ENCODE assay signal across 32 mouse cellular contexts in genomic region chr7:100681132-100681531, GRCm38 (mm10). TPM values are rescaled to one million over a fixed set of nuclear protein-coding genes. Genes with fewer than 3 reads are reported as not detected.
DNase-seq lines count a peak whose midpoint lies in the region; TF ChIP-seq lines count a peak whose summit lies in the region.
"Had no signal": no experiment of that assay in that cellular context is flagged by ENCODE, and none has a peak within 500 bp of the region (broad histone marks: within the 10 kb centered on the region; RNA-seq: fewer than 3 reads in every experiment).

No protein-coding gene starts in this region.

- H3K9me3 ChIP-seq in CH12.LX (replicated peaks; ENCODE audit: low read length): no peaks in the 10 kb centered on the region
- no peaks in the 10 kb centered on the region for H3K9me3 ChIP-seq in MEL (replicated peaks; ENCODE audit: insufficient read depth, low read length)
- H3K9me3 ChIP-seq: embryonic facial prominence, embryonic 13.5 days; forebrain, embryonic 10.5 days; heart, embryonic 12.5 days; hindbrain, embryonic 13.5 days; liver, embryonic 12.5 days had no signal

- peaks cover 13% of the 10 kb centered on the region for H3K27me3 ChIP-seq in CH12.LX (replicated peaks)
- H3K27me3 ChIP-seq in MEL (ENCODE audit: control insufficient read depth in 1 of 2, insufficient read depth in 2 of 2, low read length in 2 of 2): no peaks in the 10 kb centered on the region; a peak in 1 of 4 replicates
- H3K27me3 ChIP-seq: embryonic facial prominence, embryonic 13.5 days; hindbrain, embryonic 13.5 days; liver, embryonic 12.5 days had no signal

- no peak overlapping the region for H3K27ac ChIP-seq in CH12.LX (ENCODE audit: insufficient read depth, low read depth)
- no peak overlapping the region for H3K27ac ChIP-seq in MEL (ENCODE audit: control insufficient read depth, low read depth, low read length)
- H3K27ac ChIP-seq: embryonic facial prominence, embryonic 13.5 days; forebrain, embryonic 10.5 days; gastrocnemius, adult 2 months; hindbrain, embryonic 13.5 days; layer of hippocampus, adult 2 months; left cerebral cortex, adult 2 months; liver, embryonic 12.5 days had no signal

- in situ Hi-C loops in CH12.LX (cut with MboI; ENCODE audit: low pct_ligation_motif_present, low pct_unique_long_range_greater_than_20kb, low sequenced_read_pairs): loop anchor here (10.0 kb wide), 1 partner anchor 94 kb away; no protein-coding TSS in a partner anchor

- TF ChIP-seq CTCF in CH12.LX (conservative IDR thresholded peaks at IDR 0.05 in 1 of 2, IDR thresholded peaks at IDR 0.05 in 1 of 2; ENCODE audit: low read depth in 2 of 2, low read length in 2 of 2) (no peak), MEL (IDR thresholded peaks at IDR 0.05 in 2 of 3, conservative IDR thresholded peaks at IDR 0.05 in 1 of 3; ENCODE audit: control insufficient read depth in 1 of 3, insufficient read depth in 1 of 3, low read depth in 2 of 3, low read length in 3 of 3, poor library complexity in 1 of 3, severe bottlenecking in 1 of 3) (no peak)
- TF ChIP-seq CTCF in brain, embryonic 14.5 days (IDR thresholded peaks at IDR 0.05; ENCODE audit: borderline replicate concordance, extremely low read depth, insufficient read depth, insufficient read length): no peak

- TF ChIP-seq EP300 in CH12.LX (IDR thresholded peaks at IDR 0.05; ENCODE audit: low read length) (no peak), MEL (IDR thresholded peaks at IDR 0.05; ENCODE audit: low read depth in 1 of 2, low read length in 2 of 2) (no peak)

- H3K4me1 ChIP-seq in CH12.LX (ENCODE audit: control insufficient read depth in 1 of 2, insufficient read depth in 2 of 2) (peaks cover 0 to 3% of the 10 kb centered on the region in 2 experiments; a peak in 1 of 4 replicates), MEL (ENCODE audit: control insufficient read depth in 1 of 2, insufficient read depth in 2 of 2, low read length in 2 of 2) (peaks cover 0 to 22% of the 10 kb centered on the region in 2 experiments; a peak in 2 of 4 replicates)
- H3K4me1 ChIP-seq: heart, embryonic 12.5 days had no signal

- H3K4me3 ChIP-seq in CH12.LX (replicated peaks in 1 of 3; ENCODE audit: low read depth in 2 of 3, low read length in 2 of 3, poor library complexity in 1 of 3): no peak overlapping the region
- H3K4me3 ChIP-seq in MEL (ENCODE audit: control insufficient read depth in 1 of 2, insufficient read depth in 1 of 2, low read depth in 2 of 2, low read length in 2 of 2): no peak overlapping the region
- H3K4me3 ChIP-seq: embryonic facial prominence, embryonic 13.5 days; forebrain, embryonic 10.5 days; gastrocnemius, adult 2 months; heart, embryonic 12.5 days; hindbrain, embryonic 13.5 days; layer of hippocampus, adult 2 months; left cerebral cortex, adult 2 months; liver, embryonic 12.5 days had no signal

- no peak overlapping the region for H3K4me2 ChIP-seq in CH12.LX (ENCODE audit: insufficient read depth, low read depth, poor library complexity, severe bottlenecking)
- H3K4me2 ChIP-seq: embryonic facial prominence, embryonic 13.5 days; heart, embryonic 12.5 days; hindbrain, embryonic 13.5 days; liver, embryonic 12.5 days; midbrain, embryonic 11.5 days had no signal

- TF ChIP-seq POLR2A in CH12.LX (IDR thresholded peaks at IDR 0.05; ENCODE audit: low read depth, low read length) (no peak), MEL (IDR thresholded peaks at IDR 0.05; ENCODE audit: control insufficient read depth in 1 of 2, insufficient read depth in 1 of 2, low read depth in 1 of 2, low read length in 2 of 2, poor library complexity in 1 of 2) (no peak)
- no peak for TF ChIP-seq POLR2A in brain, embryonic 14.5 days (IDR thresholded peaks at IDR 0.05; ENCODE audit: borderline replicate concordance, extremely low read depth, insufficient read depth, insufficient read length, poor library complexity, severe bottlenecking)

- H3K79me2 ChIP-seq in CH12.LX (replicated peaks; ENCODE audit: control insufficient read depth, extremely low read depth, insufficient read depth, poor library complexity, severe bottlenecking) (no peaks in the 10 kb centered on the region), MEL (ENCODE audit: control insufficient read depth, insufficient read depth, low read length, poor library complexity) (no peaks in the 10 kb centered on the region)

- dilution Hi-C loops in CH12.LX (cut with MboI; ENCODE audit: extremely low pct_ligation_motif_present, extremely low pct_unique_long_range_greater_than_20kb, low sequenced_read_pairs): no loop called here

- H3K36me3 ChIP-seq in CH12.LX (replicated peaks in 1 of 2; ENCODE audit: control insufficient read depth in 1 of 2, insufficient read depth in 1 of 2, low read length in 1 of 2) (no peaks in the 10 kb centered on the region), MEL (ENCODE audit: control insufficient read depth in 1 of 2, insufficient read depth in 2 of 2, low read length in 2 of 2) (peaks cover 0 to 15% of the 10 kb centered on the region in 2 experiments; a peak in 2 of 4 replicates)
- H3K36me3 ChIP-seq: embryonic facial prominence, embryonic 13.5 days; forebrain, embryonic 10.5 days; heart, embryonic 12.5 days; hindbrain, embryonic 13.5 days; liver, embryonic 12.5 days had no signal

- H3K9ac ChIP-seq in CH12.LX (ENCODE audit: insufficient read depth, low read depth): no peak overlapping the region
- no peak overlapping the region for H3K9ac ChIP-seq in MEL (ENCODE audit: control insufficient read depth, low read depth, low read length, poor library complexity, severe bottlenecking)
- H3K9ac ChIP-seq: embryonic facial prominence, embryonic 13.5 days; heart, embryonic 12.5 days; hindbrain, embryonic 13.5 days; liver, embryonic 12.5 days; liver, postnatal 0 days had no signal

- intact Hi-C loops in left cerebral cortex, postnatal 25 days (cut with DNase I): no loop called here
- intact Hi-C loops in left cerebral cortex, postnatal 10 days (cut with DNase I): loop anchor here (5.0 to 10.0 kb wide), 3 partner anchors 34 to 184 kb away; partner anchors contain the start of gene Relt

- TF ChIP-seq RAD21 in CH12.LX (IDR thresholded peaks at IDR 0.05; ENCODE audit: low read depth, low read length): no peak
- TF ChIP-seq RAD21 in MEL (IDR thresholded peaks at IDR 0.05; ENCODE audit: low read depth, low read length): no peak

- peak; percentile 13 to 63 for DNase-seq in left cerebral cortex, postnatal 25 days (ENCODE audit: low spot score in 2 of 2)
- no peak for DNase-seq in left cerebral cortex, postnatal 10 days (ENCODE audit: extremely low spot score in 1 of 2, low spot score in 2 of 2)
- DNase-seq in CH12.LX (ENCODE audit: extremely low read depth) (no peak), MEL (ENCODE audit: low read depth, low spot score) (peak; percentile 83), MN1 (ENCODE audit: low spot score) (no peak)
- peak; percentile 30 for DNase-seq in brain, embryonic 14.5 days (ENCODE audit: low read depth)
- DNase-seq in thymus, adult 18-20 months: no peak
- DNase-seq: adrenal gland, postnatal 14 days; cerebellum, adult 2 months; cerebellum, postnatal 36 days; embryo, embryonic 11 days; gastrocnemius, adult 2 months; gastrocnemius, postnatal 36 days; heart, adult 18-20 months; heart, postnatal 4 days; kidney, adult 9 months; kidney, postnatal 14 days; left cerebral cortex, postnatal 4 days; liver, postnatal 0 days; lung, postnatal 36 days; right cerebral cortex, postnatal 14 days; spleen, adult 18-20 months; thymus, postnatal 4 days had no signal

TF ChIP-seq in CH12.LX, 34 proteins besides CTCF, POLR2A, EP300 and RAD21:
- TF ChIP-seq NRF1 (IDR thresholded peaks at IDR 0.05; ENCODE audit: low read depth, low read length) (no peak), MYC (IDR thresholded peaks at IDR 0.05; ENCODE audit: low read depth, low read length) (no peak), PAX5 (IDR thresholded peaks at IDR 0.05; ENCODE audit: low read length) (no peak), BHLHE40 (IDR thresholded peaks at IDR 0.05; ENCODE audit: low read depth, low read length) (0 out of 2 replicates have a peak, but pooled peaks have one; percentile 15), MEF2A (IDR thresholded peaks at IDR 0.05; ENCODE audit: borderline replicate concordance, low read depth, low read length) (no peak)
TF ChIP-seq in CH12.LX: peak in this region for 1.

TF ChIP-seq in MEL, 35 proteins besides CTCF, POLR2A, EP300 and RAD21 (continues in another document):
- TF ChIP-seq TBP (IDR thresholded peaks at IDR 0.05; ENCODE audit: low read depth, low read length) (no peak), POLR2AphosphoS5 (IDR thresholded peaks at IDR 0.05; ENCODE audit: borderline replicate concordance, low read depth, low read length) (no peak), SMC3 (IDR thresholded peaks at IDR 0.05; ENCODE audit: low read depth, low read length) (no peak), USF1 (IDR thresholded peaks at IDR 0.05; ENCODE audit: low read depth, low read length) (peak; percentile 47; the same call in 1 of the 2 replicates), RCOR1 (IDR thresholded peaks at IDR 0.05; ENCODE audit: low read depth, low read length) (no peak), CHD2 (IDR thresholded peaks at IDR 0.05; ENCODE audit: low read length) (no peak), MAZ (IDR thresholded peaks at IDR 0.05; ENCODE audit: low read depth, low read length) (no peak), MXI1 (IDR thresholded peaks at IDR 0.05; ENCODE audit: low read depth, low read length) (0 out of 2 replicates have a peak, but pooled peaks have one; percentile 24), ZKSCAN1 (IDR thresholded peaks at IDR 0.05; ENCODE audit: low read depth, low read length) (no peak), ETS1 (IDR thresholded peaks at IDR 0.05; ENCODE audit: low read depth, low read length) (no peak), MAX (IDR thresholded peaks at IDR 0.05; ENCODE audit: low read length) (peak; percentile 90)

RNA-seq across cellular contexts. Expression of gene Plekhb1, which starts 18.9 kb away (rescaled TPM):
- total RNA-seq in left cerebral cortex, postnatal 25 days (2021): 100 to 1,000 TPM; 111 to 128 TPM
- total RNA-seq in left cerebral cortex, postnatal 10 days (2021): 10 to 100 TPM; 27.2 to 30.9 TPM
- total RNA-seq in CH12.LX (2012; rRNA removed) (0.04 and 0.08 TPM in 2 replicates), CH12.LX (2014; rRNA removed) (not detected in 2 replicates), MEL (2012; rRNA removed) (0.07 and 0.12 TPM in 2 replicates)
- polyA plus RNA-seq in CH12.LX (2012; ENCODE audit: insufficient read length, low read depth) (not detected in 2 replicates), MEL (2012; ENCODE audit: insufficient read depth in 1 of 2, insufficient read length in 2 of 2, low read depth in 1 of 2, low replicate concordance in 2 of 2, missing spikeins in 1 of 2) (under 1 TPM in 1 of 2 experiments, not detected in 1; 0.40 TPM)
- 7.0 and 9.7 TPM in 2 replicates for polyA plus RNA-seq in brain, embryonic 14.5 days (2012; rRNA removed)
- total RNA-seq: megakaryocyte, adult 5-6 weeks had no signal

RNA-seq across cellular contexts. Expression of gene Fam168a, which starts 25.3 kb away (rescaled TPM):
- total RNA-seq in left cerebral cortex, postnatal 25 days (2021): 100 to 1,000 TPM; 229 to 230 TPM
- 100 to 1,000 TPM; 267 to 276 TPM for total RNA-seq in left cerebral cortex, postnatal 10 days (2021)
- total RNA-seq in CH12.LX (2012; rRNA removed) (3.4 and 4.0 TPM in 2 replicates), CH12.LX (2014; rRNA removed) (4.9 and 5.2 TPM in 2 replicates), MEL (2012; rRNA removed) (3.1 and 3.2 TPM in 2 replicates)
- polyA plus RNA-seq in CH12.LX (2012; ENCODE audit: insufficient read length, low read depth) (11.6 and 15.0 TPM in 2 replicates), MEL (2012; ENCODE audit: insufficient read depth in 1 of 2, insufficient read length in 2 of 2, low read depth in 1 of 2, low replicate concordance in 2 of 2, missing spikeins in 1 of 2) (10 to 100 TPM in 1 of 2 experiments, not detected in 1; 19.2 TPM)
- 150 and 158 TPM in 2 replicates for polyA plus RNA-seq in brain, embryonic 14.5 days (2012; rRNA removed)

Comparison
In these comparisons a context has a peak if more than half of its experiments do, and no peak if none do; other contexts are left out.
1. DNase-seq: peak in left cerebral cortex, postnatal 25 days (2 of 2), MEL (single experiment) and brain, embryonic 14.5 days (single experiment); none in left cerebral cortex, postnatal 10 days (0 of 2), CH12.LX (single experiment), MN1 (single experiment) and thymus, adult 18-20 months (0 of 2).
2. RNA of gene Plekhb1, which starts 18.9 kb away (total RNA-seq): 111 to 128 TPM in left cerebral cortex, postnatal 25 days and 27.2 to 30.9 TPM in left cerebral cortex, postnatal 10 days; 0.07 to 0.12 TPM in MEL and 0.04 to 0.08 TPM in CH12.LX; every median in the first group is over 10 times any median in the second.
3. RNA of gene Fam168a, which starts 25.3 kb away (total RNA-seq): 267 to 276 TPM in left cerebral cortex, postnatal 10 days and 229 to 230 TPM in left cerebral cortex, postnatal 25 days; 3.4 to 5.2 TPM in CH12.LX and 3.1 to 3.2 TPM in MEL; every median in the first group is over 10 times any median in the second.